Mouse (Mus musculus) midbrain, embryonic 11.5 days (tissue): ENCODE measurements at regions not wholly inside any gene's neighbourhood (a gene's known extent, or its start where the extent isn't known, plus 50 kb on each side); places are given as distances from the start of the nearest gene placed in this dataset.

Experiments
- ATAC-seq: fragments of 200-750 bp; cut with Nextera tagmentation; 2 replicates; pipeline ENCODE4 v1.8.0; 2017; ENCODE audit warnings: moderate TSS enrichment, moderate library complexity; ENCODE audit not compliant: low FRiP score
- DNase-seq: peaks from one replicate; pipeline ENCODE4 v3.0.0; 2015; ENCODE audit warnings: low spot score; ENCODE audit errors: missing footprints
- H3K27ac ChIP-seq: fragments of 300-500 bp; sonication (generic); 2 replicates; pipeline ENCODE4 v1.5.1; 2014; ENCODE audit warnings: low read depth, low read length
- H3K27me3 ChIP-seq: fragments of 300-500 bp; sonication (generic); 2 replicates; pipeline ENCODE4 v1.6.1; 2014; ENCODE audit warnings: mild to moderate bottlenecking, low read length, moderate library complexity, mixed read lengths; ENCODE audit not compliant: control insufficient read depth, insufficient read depth
- H3K36me3 ChIP-seq: fragments of 300-500 bp; sonication (generic); 2 replicates; pipeline ENCODE4 v1.6.1; 2014; ENCODE audit warnings: mild to moderate bottlenecking, low read length, moderate library complexity, mixed read lengths; ENCODE audit not compliant: control insufficient read depth, insufficient read depth
- H3K4me1 ChIP-seq: fragments of 300-500 bp; sonication (generic); 2 replicates; pipeline ENCODE4 v1.6.1; 2014; ENCODE audit warnings: low read length; ENCODE audit not compliant: control insufficient read depth, insufficient read depth
- H3K4me2 ChIP-seq: fragments of 300-500 bp; sonication (generic); 2 replicates; pipeline ENCODE4 v1.6.1; 2014; ENCODE audit warnings: mild to moderate bottlenecking, moderate library complexity
- H3K4me3 ChIP-seq: fragments of 300-500 bp; sonication (generic); 2 replicates; pipeline ENCODE4 v1.5.1; 2014; ENCODE audit warnings: low read depth, low read length
- H3K9ac ChIP-seq: fragments of 300-500 bp; sonication (generic); 2 replicates; pipeline ENCODE4 v1.6.1; 2014; ENCODE audit warnings: low read length
- H3K9me3 ChIP-seq: fragments of 300-500 bp; sonication (generic); 2 replicates; pipeline ENCODE4 v1.6.1; 2016; ENCODE audit warnings: low read length; ENCODE audit not compliant: control insufficient read depth
- WGBS: fragments of 180-500 bp; shearing (Covaris S2); extraction: QIAGEN DNeasy Blood & Tissue Kit; methylation state at CpG from one replicate; pipeline ENCODE4 v1.1.7; 2014; 5-methylcytosine and 5-hydroxymethylcytosine counted together

DNA sequence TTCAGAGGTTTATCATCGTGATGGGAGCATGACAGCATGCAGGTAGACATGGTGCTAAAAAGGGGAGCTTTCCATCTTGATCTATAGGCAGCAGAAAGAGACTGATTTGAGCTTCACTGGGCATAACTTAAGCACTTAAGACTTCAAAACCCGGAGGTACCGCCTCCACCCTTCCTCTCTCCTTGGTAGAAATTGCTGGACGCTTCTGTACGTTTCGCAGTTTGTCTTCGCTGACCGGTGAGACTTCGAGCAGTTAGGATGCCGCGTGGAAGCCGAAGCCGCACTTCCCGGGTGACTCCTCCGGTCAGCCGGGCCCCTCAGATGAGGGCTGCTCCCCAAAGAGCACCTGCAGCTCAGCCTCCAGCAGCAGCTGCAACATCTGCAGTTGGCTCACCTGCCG is 65.2 kb upstream of the Akirin2 start:
- H3K27me3 ChIP-seq, result no peaks in the 10 kb centered on the region
- no peak for ATAC-seq
- no peak overlapping the region for H3K9ac ChIP-seq
- DNase-seq, result no peak
- no peak overlapping the region for H3K27ac ChIP-seq
- H3K4me2 ChIP-seq, result no peak overlapping the region
- H3K4me3 ChIP-seq, result no peak overlapping the region
- H3K36me3 ChIP-seq, result no peaks in the 10 kb centered on the region
- WGBS, result 84% methylated on average over 17 of the region's 17 CpGs
- H3K4me1 ChIP-seq, result no peaks in the 10 kb centered on the region
- no peaks in the 10 kb centered on the region for H3K9me3 ChIP-seq

DNA sequence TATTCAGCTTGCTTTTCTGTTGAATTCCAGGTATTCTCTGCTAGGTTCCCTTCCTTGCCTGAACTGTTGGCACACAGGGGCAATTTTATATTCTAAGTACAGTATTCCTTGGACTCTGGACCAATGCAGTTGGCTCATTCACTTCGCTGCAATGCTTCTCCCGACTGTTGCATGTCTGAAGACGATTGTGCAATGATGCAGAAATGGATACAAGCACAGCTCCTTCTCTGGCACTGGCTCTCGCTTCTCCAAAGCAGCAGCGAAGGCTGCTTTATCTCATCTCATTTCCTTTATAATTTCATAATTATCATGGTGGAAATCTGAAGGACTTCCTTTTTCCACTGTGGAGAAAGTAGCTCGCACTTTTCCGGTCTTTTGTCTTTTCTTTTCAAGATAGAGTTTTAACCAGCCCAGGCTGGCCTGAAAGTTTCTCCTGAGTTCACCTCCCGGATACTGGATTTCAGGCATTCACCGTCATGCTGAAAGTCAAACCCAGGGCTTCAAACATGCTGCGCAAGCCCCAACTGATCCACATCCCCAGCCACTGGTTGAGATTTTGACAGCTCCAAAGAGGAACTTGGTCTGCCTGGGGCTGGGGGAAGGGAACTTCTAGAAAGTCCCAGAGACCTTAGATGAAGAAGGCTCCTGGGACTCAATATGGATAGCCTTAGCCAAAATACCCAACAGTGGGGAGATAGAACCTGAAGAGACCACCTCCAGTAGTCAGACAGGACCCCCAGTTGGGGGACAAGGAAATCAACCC is 55.6 kb upstream of the Akirin2 start:
- Histone ChIP-seq H3K9ac (no peak overlapping the region), H3K9me3 (no peaks in the 10 kb centered on the region), H3K36me3 (no peaks in the 10 kb centered on the region), H3K4me2 (no peak overlapping the region), H3K27ac (no peak overlapping the region), H3K4me3 (no peak overlapping the region), H3K4me1 (no peaks in the 10 kb centered on the region), H3K27me3 (no peaks in the 10 kb centered on the region)
- 90% methylated on average over 10 of the region's 10 CpGs for WGBS
- no peak for ATAC-seq
- DNase-seq, result no peak

DNA sequence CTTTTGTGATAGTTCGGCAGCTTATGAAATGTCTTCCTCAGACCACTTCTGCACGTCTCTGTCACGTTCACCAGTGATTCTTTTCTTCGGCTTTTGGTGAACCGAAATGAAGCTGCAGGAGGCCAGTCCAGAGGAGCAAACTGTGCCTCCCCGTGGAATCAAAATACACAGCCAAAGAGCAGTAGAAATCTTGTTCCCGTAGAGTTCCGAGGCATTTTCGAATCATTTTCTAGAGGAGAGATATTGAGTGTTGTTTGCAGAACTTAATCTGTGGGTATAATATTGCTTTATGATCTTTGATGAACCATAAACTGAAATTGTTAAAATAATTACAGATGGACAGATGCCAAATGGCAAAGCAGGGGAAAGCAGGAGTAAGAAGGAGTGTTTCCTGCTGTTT is 52.4 kb upstream of the Akirin2 start:
- Histone ChIP-seq H3K27ac (no peak overlapping the region), H3K27me3 (no peaks in the 10 kb centered on the region), H3K36me3 (no peaks in the 10 kb centered on the region), H3K4me3 (no peak overlapping the region), H3K4me2 (no peak overlapping the region), H3K9ac (no peak overlapping the region), H3K9me3 (no peaks in the 10 kb centered on the region), H3K4me1 (no peaks in the 10 kb centered on the region)
- no peak for ATAC-seq
- 88% methylated on average over 9 of the region's 9 CpGs for WGBS
- DNase-seq, result no peak

DNA sequence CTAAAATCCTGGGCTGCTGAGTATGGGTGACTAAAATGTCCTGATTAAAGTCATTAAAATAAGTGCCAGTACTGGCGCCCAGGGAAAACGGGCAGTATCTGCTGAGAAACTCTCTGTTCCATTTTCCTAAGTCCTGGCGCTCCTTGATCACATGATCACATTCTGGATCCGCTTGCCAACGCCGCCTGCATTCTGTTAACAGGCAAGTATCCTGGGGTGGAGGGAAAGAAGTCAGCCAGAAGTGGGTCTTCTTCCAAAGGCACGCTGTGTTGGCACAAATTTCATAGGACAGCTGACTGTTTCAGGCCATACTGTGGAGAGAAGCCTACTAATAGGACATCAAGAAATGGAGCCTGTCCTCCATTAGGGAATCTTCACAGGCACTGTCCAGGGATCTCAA is 52.0 kb upstream of the Akirin2 start:
- H3K4me1 ChIP-seq, result no peaks in the 10 kb centered on the region
- 93% methylated on average over 7 of the region's 7 CpGs for WGBS
- H3K27me3 ChIP-seq, result no peaks in the 10 kb centered on the region
- no peaks in the 10 kb centered on the region for H3K36me3 ChIP-seq
- no peak for ATAC-seq
- H3K4me2 ChIP-seq, result no peak overlapping the region
- H3K4me3 ChIP-seq, result no peak overlapping the region
- H3K9me3 ChIP-seq, result no peaks in the 10 kb centered on the region
- H3K9ac ChIP-seq, result no peak overlapping the region
- no peak for DNase-seq
- no peak overlapping the region for H3K27ac ChIP-seq

DNA sequence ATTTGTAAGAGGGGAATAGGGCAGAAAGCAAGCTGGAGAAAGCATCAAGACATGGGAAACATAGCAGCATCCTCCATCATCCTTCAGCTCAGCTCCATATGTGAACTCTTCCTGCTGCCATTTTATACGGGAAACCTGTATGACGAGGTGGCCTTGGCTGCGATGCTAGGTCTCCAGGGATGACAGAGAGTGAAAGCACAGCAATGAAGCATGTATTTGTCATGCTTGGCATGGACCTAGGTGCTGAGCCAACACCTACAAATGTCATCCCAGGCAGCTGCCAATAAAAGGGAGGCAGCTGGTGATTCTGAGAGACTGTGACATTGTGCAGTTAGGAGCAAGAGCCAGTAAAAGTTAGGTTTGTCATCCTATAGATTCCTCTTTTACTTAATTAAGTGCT is 51.0 kb upstream of the Akirin2 start:
- no peak for ATAC-seq
- DNase-seq, result no peak
- H3K9me3 ChIP-seq, result no peaks in the 10 kb centered on the region

More for the DNA sequence above, 51.0 kb upstream of the Akirin2 start:
- WGBS, result 94% methylated on average over 3 of the region's 3 CpGs
- Histone ChIP-seq H3K9ac (no peak overlapping the region), H3K36me3 (no peaks in the 10 kb centered on the region), H3K27me3 (no peaks in the 10 kb centered on the region), H3K4me1 (no peaks in the 10 kb centered on the region), H3K4me2 (no peak overlapping the region), H3K4me3 (no peak overlapping the region), H3K27ac (no peak overlapping the region)
